Mouse (Mus musculus) stomach, postnatal 0 days (tissue): Measurements from ENCODE around the gene Usp20.

Experiments used
- CTCF ChIP-seq: IDR thresholded peaks from 2 replicates; pipeline ENCODE4 v1.5.1; 2016; ENCODE audit warnings: antibody characterized with exemption, low read depth, mild to moderate bottlenecking, moderate library complexity
- EP300 ChIP-seq: optimal IDR thresholded peaks from 2 replicates; pipeline ENCODE3; 2016; ENCODE audit warnings: antibody characterized with exemption

DNA sequence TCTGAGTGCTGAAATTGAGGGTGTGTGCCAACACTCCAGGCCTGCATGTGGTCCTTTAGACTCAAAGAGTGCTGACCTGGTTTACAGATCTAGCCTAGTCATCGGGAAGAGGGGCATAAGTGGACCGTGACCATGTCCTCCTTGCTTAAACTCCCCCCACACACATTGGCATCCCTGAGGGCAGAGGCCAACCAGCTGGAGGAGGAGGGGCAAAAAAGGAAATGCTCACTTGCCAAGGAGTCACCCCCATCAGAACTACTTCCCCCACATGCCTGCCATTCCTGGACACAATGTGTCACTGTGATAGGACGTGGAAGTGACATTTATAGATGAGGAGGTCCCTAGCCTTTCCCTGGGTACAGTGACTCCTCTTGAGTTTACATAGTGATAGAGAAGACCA is 43.4 kb downstream of the Usp20 start:
- TF ChIP-seq CTCF = no peak
- TF ChIP-seq EP300 = no peak
